Mouse (Mus musculus): Measurements from ENCODE around the gene Ccdc33. TPM values are rescaled to one million over a fixed set of nuclear protein-coding genes. Genes with fewer than 3 reads are reported as not detected.
A peak's percentile ranks its signal among the peaks of the same experiment; 100 is the strongest.

Ccdc33 gene
- polyA plus RNA-seq, 1 experiment from 2014 or later = 0.25 TPM

DNA sequence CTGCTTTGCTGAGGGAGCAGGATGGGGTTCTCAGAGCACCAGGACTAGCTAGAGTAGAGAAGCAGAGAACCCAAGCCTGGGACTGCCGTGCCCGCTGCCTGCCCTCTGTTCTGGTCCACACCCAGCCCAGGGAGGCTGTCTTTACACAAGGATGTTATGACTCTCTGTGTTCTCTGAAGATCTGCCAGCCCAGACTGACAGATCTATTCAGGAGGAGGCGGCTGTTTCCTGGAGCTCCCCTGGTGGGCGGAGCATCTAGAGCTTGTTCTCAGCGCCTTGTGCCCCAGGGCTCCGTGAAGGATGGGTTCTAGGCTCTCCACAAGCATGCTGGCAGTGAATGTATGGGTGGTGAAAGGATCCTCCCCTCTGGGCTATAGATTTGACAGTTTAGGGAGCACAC, 21.3 kb upstream of the Ccdc33 start:
- Histone ChIP-seq H3K27ac (replicated peaks; ENCODE audit: low read depth, low read length) (no peak overlapping the region), H3K36me3 (ENCODE audit: control insufficient read depth, insufficient read depth, low read length) (no peaks in the 10 kb centered on the region), H3K4me3 (ENCODE audit: low read depth, low read length) (no peak overlapping the region), H3K27me3 (replicated peaks; ENCODE audit: control insufficient read depth, insufficient read depth, low read length) (0 out of 2 replicates have a peak, but pooled peaks cover 2% of the 10 kb centered on the region), H3K9me3 (ENCODE audit: control insufficient read depth, low read length) (no peaks in the 10 kb centered on the region), H3K9ac (ENCODE audit: low read depth, low read length) (no peak overlapping the region), H3K4me2 (ENCODE audit: low read depth, low read length) (no peak overlapping the region), H3K4me1 (ENCODE audit: control insufficient read depth, insufficient read depth, low read length) (peaks cover 29% of the 10 kb centered on the region)
- ATAC-seq (ENCODE audit: low read depth) (peak; percentile 30; the same call in 1 of the 2 replicates), DNase-seq (ENCODE audit: low spot score) (peak; percentile 72)
- WGBS = 36% methylated on average over 5 of the region's 6 CpGs

DNA sequence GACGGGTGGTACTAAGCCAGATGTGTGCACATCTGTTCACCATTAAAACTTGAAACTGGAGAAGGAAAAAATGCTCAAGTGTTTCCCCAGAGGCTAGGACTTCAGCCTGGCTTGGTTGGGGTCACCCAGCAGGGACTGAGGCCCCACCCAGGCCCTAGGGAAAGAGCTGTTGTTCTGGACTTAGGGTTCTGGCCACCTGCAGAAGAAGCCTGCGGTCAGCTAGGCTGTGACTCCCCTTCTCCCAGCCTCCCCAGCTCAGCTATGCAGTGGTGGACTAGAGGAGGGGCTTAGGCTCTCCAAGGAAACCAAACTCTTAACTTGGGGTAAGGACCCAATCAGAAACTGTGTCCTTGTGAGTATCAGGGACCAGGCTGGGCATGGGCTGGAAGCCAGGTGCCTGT, 17.3 kb upstream of the Ccdc33 start:
- peak overlapping the region; percentile 52; the same call in 1 of the 2 replicates for H3K27ac ChIP-seq (replicated peaks; ENCODE audit: low read depth, low read length)
- DNase-seq (ENCODE audit: low spot score) = no peak
- H3K4me3 ChIP-seq (ENCODE audit: low read depth, low read length) = no peak overlapping the region
- H3K27me3 ChIP-seq (replicated peaks; ENCODE audit: control insufficient read depth, insufficient read depth, low read length) = no peaks in the 10 kb centered on the region
- H3K4me2 ChIP-seq (ENCODE audit: low read depth, low read length) = peak overlapping the region; percentile 20
- ATAC-seq (ENCODE audit: low read depth) = peak; percentile 23
- no peaks in the 10 kb centered on the region for H3K36me3 ChIP-seq (ENCODE audit: control insufficient read depth, insufficient read depth, low read length)
- H3K9ac ChIP-seq (ENCODE audit: low read depth, low read length) = no peak overlapping the region
- WGBS = 6% methylated on average over 2 of the region's 2 CpGs
- no peaks in the 10 kb centered on the region for H3K9me3 ChIP-seq (ENCODE audit: control insufficient read depth, low read length)
- peaks cover 47% of the 10 kb centered on the region for H3K4me1 ChIP-seq (ENCODE audit: control insufficient read depth, insufficient read depth, low read length)

DNA sequence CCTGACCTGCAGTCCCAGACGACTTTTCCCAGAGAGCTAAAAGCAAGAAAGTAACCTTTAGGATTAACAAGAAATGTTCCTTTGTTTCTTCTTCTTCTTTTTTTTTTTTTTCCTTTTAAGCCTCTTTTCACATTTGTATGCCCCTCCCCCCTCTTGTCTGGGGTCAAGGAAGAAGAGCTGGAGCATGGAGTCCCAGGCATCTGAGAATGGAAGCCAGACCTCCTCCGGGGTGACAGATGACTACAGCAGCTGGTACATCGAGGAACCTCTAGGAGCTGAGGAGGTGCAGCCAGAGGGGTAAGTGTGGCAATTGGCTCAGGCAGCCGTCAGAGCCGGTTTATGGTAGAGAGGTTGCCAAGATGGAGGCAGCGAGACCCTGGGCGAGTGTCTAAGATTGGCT, 16.3 kb upstream of the Ccdc33 start:
- Histone ChIP-seq H3K9me3 (ENCODE audit: control insufficient read depth, low read length) (no peaks in the 10 kb centered on the region), H3K4me1 (ENCODE audit: control insufficient read depth, insufficient read depth, low read length) (peaks cover 54% of the 10 kb centered on the region), H3K4me2 (ENCODE audit: low read depth, low read length) (peak overlapping the region; percentile 20; the same call in 1 of the 2 replicates), H3K9ac (ENCODE audit: low read depth, low read length) (no peak overlapping the region), H3K27me3 (replicated peaks; ENCODE audit: control insufficient read depth, insufficient read depth, low read length) (no peaks in the 10 kb centered on the region), H3K27ac (replicated peaks; ENCODE audit: low read depth, low read length) (peak overlapping the region; percentile 73; the same call in 1 of the 2 replicates), H3K36me3 (ENCODE audit: control insufficient read depth, insufficient read depth, low read length) (no peaks in the 10 kb centered on the region), H3K4me3 (ENCODE audit: low read depth, low read length) (no peak overlapping the region)
- DNase-seq (ENCODE audit: low spot score) (peak; percentile 41), ATAC-seq (ENCODE audit: low read depth) (no peak)
- 23% methylated on average over 7 of the region's 7 CpGs for WGBS

DNA sequence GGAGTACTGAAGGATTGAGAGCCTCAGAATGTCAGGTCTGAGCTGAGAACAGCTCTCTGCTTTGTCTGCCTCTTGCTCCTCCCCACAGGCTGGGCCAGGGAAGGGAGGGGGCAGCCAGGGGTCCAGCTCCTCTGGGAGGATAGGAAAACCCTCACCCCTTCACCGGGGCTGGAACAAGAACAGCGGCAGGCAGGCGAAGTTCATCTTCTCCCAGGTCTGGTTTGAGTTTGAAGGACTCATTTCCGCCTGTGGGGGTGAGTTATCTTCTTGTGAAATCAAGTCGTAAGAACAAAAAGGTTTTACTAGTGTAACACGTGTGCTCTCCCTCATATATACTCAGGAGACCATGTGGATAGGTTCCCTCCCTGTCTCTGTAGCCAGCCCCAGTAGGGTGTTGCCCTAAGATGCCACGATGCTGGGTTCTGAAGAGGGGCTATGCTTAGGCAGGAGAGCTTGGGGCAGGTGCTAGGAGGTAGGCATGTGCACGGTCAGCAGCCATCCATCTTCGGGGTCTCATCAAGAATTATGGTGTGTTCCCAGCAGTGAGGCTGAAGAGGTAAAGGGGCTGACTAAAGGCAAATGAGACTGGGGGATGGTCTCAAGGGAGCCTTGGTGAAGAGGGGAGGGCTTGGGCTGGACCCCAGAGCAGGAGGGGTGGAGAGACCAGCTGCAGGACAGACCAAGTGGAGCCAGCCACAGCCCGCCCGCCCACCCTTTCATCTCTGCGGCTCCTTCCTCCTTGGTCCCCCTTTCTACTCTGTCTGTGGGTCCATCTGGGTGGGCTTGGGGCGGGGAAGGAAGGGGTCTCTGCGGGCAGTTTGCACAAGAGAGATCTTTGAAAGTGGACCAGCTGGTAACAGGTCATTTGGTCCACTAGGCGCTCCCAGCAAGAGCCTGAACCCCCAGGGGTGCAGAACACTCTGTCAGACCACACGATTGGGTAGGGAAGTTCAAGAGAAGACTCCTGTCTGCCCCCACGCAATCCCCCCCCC, 15.6 kb upstream of the Ccdc33 start:
- peak overlapping the region; percentile 13 for H3K4me2 ChIP-seq (ENCODE audit: low read depth, low read length)
- H3K27me3 ChIP-seq (replicated peaks; ENCODE audit: control insufficient read depth, insufficient read depth, low read length) = no peaks in the 10 kb centered on the region
- ATAC-seq (ENCODE audit: low read depth) = peak; percentile 65
- WGBS = 10% methylated on average over 15 of the region's 17 CpGs
- H3K9ac ChIP-seq (ENCODE audit: low read depth, low read length) = no peak overlapping the region
- peak; percentile 78 for DNase-seq (ENCODE audit: low spot score)
- H3K4me1 ChIP-seq (ENCODE audit: control insufficient read depth, insufficient read depth, low read length) = peaks cover 61% of the 10 kb centered on the region
- no peaks in the 10 kb centered on the region for H3K9me3 ChIP-seq (ENCODE audit: control insufficient read depth, low read length)
- H3K4me3 ChIP-seq (ENCODE audit: low read depth, low read length) = no peak overlapping the region
- no peaks in the 10 kb centered on the region for H3K36me3 ChIP-seq (ENCODE audit: control insufficient read depth, insufficient read depth, low read length)
- H3K27ac ChIP-seq (replicated peaks; ENCODE audit: low read depth, low read length) = peak overlapping the region; percentile 73

DNA sequence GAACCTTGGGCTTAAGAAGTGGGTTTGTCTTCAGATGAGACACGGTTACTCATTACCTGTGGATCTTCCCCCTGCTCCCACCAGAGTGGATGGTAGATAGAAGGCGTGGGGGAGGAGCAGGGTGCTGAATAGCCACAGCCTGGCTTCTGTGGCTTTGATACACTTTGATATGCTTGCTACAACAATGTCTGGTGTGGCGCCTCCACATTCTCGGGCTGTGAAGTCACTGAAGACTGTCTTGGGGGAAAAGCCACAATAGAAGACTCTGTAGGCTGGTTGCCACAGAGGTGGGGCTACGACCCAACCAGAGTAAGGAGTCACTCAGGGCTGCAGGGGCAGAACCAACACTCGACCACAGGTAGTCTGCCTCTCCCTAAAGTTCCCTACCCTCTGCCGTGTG, 13.1 kb upstream of the Ccdc33 start:
- no peak overlapping the region for H3K27ac ChIP-seq (replicated peaks; ENCODE audit: low read depth, low read length)
- no peaks in the 10 kb centered on the region for H3K36me3 ChIP-seq (ENCODE audit: control insufficient read depth, insufficient read depth, low read length)
- no peaks in the 10 kb centered on the region for H3K9me3 ChIP-seq (ENCODE audit: control insufficient read depth, low read length)
- peaks cover 71% of the 10 kb centered on the region for H3K4me1 ChIP-seq (ENCODE audit: control insufficient read depth, insufficient read depth, low read length)
- no peak overlapping the region for H3K4me2 ChIP-seq (ENCODE audit: low read depth, low read length)
- no peaks in the 10 kb centered on the region for H3K27me3 ChIP-seq (replicated peaks; ENCODE audit: control insufficient read depth, insufficient read depth, low read length)
- no peak for ATAC-seq (ENCODE audit: low read depth)
- no peak overlapping the region for H3K4me3 ChIP-seq (ENCODE audit: low read depth, low read length)
- WGBS = 67% methylated on average over 6 of the region's 7 CpGs
- DNase-seq (ENCODE audit: low spot score) = peak; percentile 35
- no peak overlapping the region for H3K9ac ChIP-seq (ENCODE audit: low read depth, low read length)

DNA sequence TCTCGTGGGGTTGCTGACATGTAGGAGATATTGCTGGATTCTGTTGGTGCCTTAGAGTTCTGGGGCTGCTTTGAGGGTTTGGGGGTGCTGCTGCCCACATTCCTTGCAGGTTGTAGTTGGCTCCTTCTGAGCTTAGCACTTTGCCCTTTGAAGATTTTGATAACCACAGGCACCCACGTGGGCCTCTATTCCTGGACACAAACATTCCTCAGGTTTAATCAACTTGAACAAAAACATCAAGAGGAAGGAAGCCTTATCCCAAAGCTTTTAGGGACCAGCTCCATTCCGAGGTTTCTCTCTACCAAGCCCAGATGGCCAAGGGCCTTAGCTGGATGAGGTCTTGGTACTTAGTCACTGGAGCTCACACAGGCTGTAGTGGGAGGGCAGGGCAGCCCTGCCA, 12.3 kb upstream of the Ccdc33 start:
- no peak overlapping the region for H3K27ac ChIP-seq (replicated peaks; ENCODE audit: low read depth, low read length)
- H3K4me1 ChIP-seq (ENCODE audit: control insufficient read depth, insufficient read depth, low read length) = peaks cover 62% of the 10 kb centered on the region
- WGBS = 46% methylated on average over 3 of the region's 3 CpGs
- ATAC-seq (ENCODE audit: low read depth) (no peak), DNase-seq (ENCODE audit: low spot score) (no peak)
- H3K36me3 ChIP-seq (ENCODE audit: control insufficient read depth, insufficient read depth, low read length) = no peaks in the 10 kb centered on the region
- no peak overlapping the region for H3K4me3 ChIP-seq (ENCODE audit: low read depth, low read length)
- no peaks in the 10 kb centered on the region for H3K9me3 ChIP-seq (ENCODE audit: control insufficient read depth, low read length)
- H3K4me2 ChIP-seq (ENCODE audit: low read depth, low read length) = no peak overlapping the region
- H3K9ac ChIP-seq (ENCODE audit: low read depth, low read length) = no peak overlapping the region
- H3K27me3 ChIP-seq (replicated peaks; ENCODE audit: control insufficient read depth, insufficient read depth, low read length) = no peaks in the 10 kb centered on the region

DNA sequence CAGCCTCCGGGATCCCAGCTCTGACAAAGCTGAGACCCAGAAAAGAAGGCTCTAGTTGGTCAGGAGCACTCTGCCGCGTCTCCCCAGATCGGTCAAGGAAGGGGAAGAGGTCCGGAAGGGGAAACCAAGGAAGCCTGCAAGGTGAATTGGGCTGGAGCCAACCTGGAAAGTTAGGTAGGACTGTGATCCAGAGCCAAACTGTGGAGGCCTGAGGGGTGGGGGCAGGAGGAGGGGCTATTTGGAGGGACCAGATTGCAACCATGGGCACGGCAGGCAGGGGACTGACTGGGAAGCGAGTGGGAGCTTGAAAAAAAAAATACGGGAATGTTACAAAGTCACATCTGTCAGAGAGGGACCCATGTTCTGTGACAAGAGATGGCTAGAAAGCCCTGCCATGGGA, 10.9 kb upstream of the Ccdc33 start:
- H3K4me2 ChIP-seq (ENCODE audit: low read depth, low read length) = peak overlapping the region; percentile 18; the same call in 1 of the 2 replicates
- 14% methylated on average over 8 of the region's 8 CpGs for WGBS
- H3K4me1 ChIP-seq (ENCODE audit: control insufficient read depth, insufficient read depth, low read length) = peaks cover 55% of the 10 kb centered on the region
- ATAC-seq (ENCODE audit: low read depth) = no peak
- H3K27ac ChIP-seq (replicated peaks; ENCODE audit: low read depth, low read length) = peak overlapping the region; percentile 74
- no peaks in the 10 kb centered on the region for H3K36me3 ChIP-seq (ENCODE audit: control insufficient read depth, insufficient read depth, low read length)
- peak; percentile 29 for DNase-seq (ENCODE audit: low spot score)
- no peaks in the 10 kb centered on the region for H3K9me3 ChIP-seq (ENCODE audit: control insufficient read depth, low read length)
- H3K27me3 ChIP-seq (replicated peaks; ENCODE audit: control insufficient read depth, insufficient read depth, low read length) = no peaks in the 10 kb centered on the region
- H3K4me3 ChIP-seq (ENCODE audit: low read depth, low read length) = no peak overlapping the region
- H3K9ac ChIP-seq (ENCODE audit: low read depth, low read length) = peak overlapping the region; percentile 41; the same call in 1 of the 2 replicates

DNA sequence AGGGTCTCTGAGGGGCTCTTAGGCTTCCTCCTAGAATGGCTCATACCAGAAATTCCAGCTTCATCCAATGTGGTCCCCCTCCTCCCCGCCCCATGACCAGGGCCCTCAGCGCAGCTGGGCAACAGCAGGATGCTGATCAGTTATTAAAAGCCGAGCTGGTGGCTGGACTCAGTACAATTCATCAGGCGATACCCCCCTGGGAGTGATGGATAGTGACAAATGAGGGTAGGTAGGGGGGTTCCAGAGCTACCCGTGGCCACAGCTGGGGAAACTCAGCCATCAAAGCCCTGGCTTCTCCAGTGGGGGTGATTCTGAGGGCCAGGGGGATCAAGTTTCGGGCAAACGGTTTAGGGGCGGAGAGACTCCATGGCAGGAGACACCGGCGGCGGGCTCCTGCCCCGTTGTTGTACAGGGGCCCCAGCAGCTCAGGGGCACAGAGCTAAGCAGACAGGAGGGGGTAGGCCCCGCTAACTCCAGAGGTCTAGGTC, 10.3 kb upstream of the Ccdc33 start:
- DNase-seq (ENCODE audit: low spot score) (peak; percentile 79), ATAC-seq (ENCODE audit: low read depth) (peak; percentile 65)
- H3K4me1 ChIP-seq (ENCODE audit: control insufficient read depth, insufficient read depth, low read length) = peaks cover 50% of the 10 kb centered on the region
- peak overlapping the region; percentile 41; the same call in 1 of the 2 replicates for H3K9ac ChIP-seq (ENCODE audit: low read depth, low read length)
- peak overlapping the region; percentile 18; the same call in 1 of the 2 replicates for H3K4me2 ChIP-seq (ENCODE audit: low read depth, low read length)
- WGBS = 2% methylated on average over 10 of the region's 13 CpGs
- H3K4me3 ChIP-seq (ENCODE audit: low read depth, low read length) = no peak overlapping the region
- H3K9me3 ChIP-seq (ENCODE audit: control insufficient read depth, low read length) = no peaks in the 10 kb centered on the region
- H3K27me3 ChIP-seq (replicated peaks; ENCODE audit: control insufficient read depth, insufficient read depth, low read length) = no peaks in the 10 kb centered on the region
- peak overlapping the region; percentile 74 for H3K27ac ChIP-seq (replicated peaks; ENCODE audit: low read depth, low read length)
- no peaks in the 10 kb centered on the region for H3K36me3 ChIP-seq (ENCODE audit: control insufficient read depth, insufficient read depth, low read length)

Measured in embryonic facial prominence, embryonic 14.5 days (tissue).